Mouse (Mus musculus) right cerebral cortex, postnatal 36 days (tissue): ENCODE results near the gene Galm.
"Not testable (repeated sequence)": the region's sequence is repeated elsewhere in the genome, so short reads cannot be mapped to it uniquely, and the experiment has no call there.

Experiments
- DNase-seq, 2 experiments: peaks; one replicate each; pipeline ENCODE4 v3.0.0; 2022; ENCODE audit warnings: low spot score in 2 of 2, mixed read lengths in 1 of 2

Galm gene

GRCm38 (mm10) chr17:80165741-80166140, 38.5 kb downstream of the Galm start:
- peak; percentile 78 to 90 for DNase-seq

GRCm38 (mm10) chr17:80166346-80166745, 39.1 kb downstream of the Galm start:
- DNase-seq = peak in 1 of 2 experiments; percentile 14

- DNase-seq = no peak
Measured at GRCm38 (mm10) chr17:80167436-80167835, 40.2 kb downstream of the Galm start.

- DNase-seq = peak; percentile 32 to 55
Measured at GRCm38 (mm10) chr17:80167851-80168251, 40.6 kb downstream of the Galm start.

- DNase-seq = peak; percentile 68 to 82
Measured at GRCm38 (mm10) chr17:80168425-80169182, 41.3 kb downstream of the Galm start.

GRCm38 (mm10) chr17:80169792-80170191, 42.5 kb downstream of the Galm start:
- no peak for DNase-seq

- no peak for DNase-seq
Measured at GRCm38 (mm10) chr17:80170951-80171350, 43.7 kb downstream of the Galm start.

GRCm38 (mm10) chr17:80171948-80172347, 44.7 kb downstream of the Galm start:
- no peak for DNase-seq

GRCm38 (mm10) chr17:80172761-80173160, 45.5 kb downstream of the Galm start:
- no peak for DNase-seq

GRCm38 (mm10) chr17:80173708-80174107, 46.4 kb downstream of the Galm start:
- DNase-seq = no peak

GRCm38 (mm10) chr17:80174146-80174545, 46.9 kb downstream of the Galm start:
- DNase-seq = no peak

- DNase-seq = no peak
Measured at GRCm38 (mm10) chr17:80174699-80175385, 47.6 kb downstream of the Galm start.

- DNase-seq = no peak
Measured at GRCm38 (mm10) chr17:80175386-80175739, 48.1 kb downstream of the Galm start.

GRCm38 (mm10) chr17:80175966-80176365, 48.7 kb downstream of the Galm start:
- no peak for DNase-seq

GRCm38 (mm10) chr17:80178846-80179245, 51.6 kb downstream of the Galm start:
- DNase-seq = not testable (repeated sequence)

- DNase-seq = peak; percentile 54 to 60
Measured at GRCm38 (mm10) chr17:80179959-80180358, 52.7 kb downstream of the Galm start.

- DNase-seq = no peak
Measured at GRCm38 (mm10) chr17:80180468-80180867, 53.2 kb downstream of the Galm start.

GRCm38 (mm10) chr17:80183615-80184014, 56.3 kb downstream of the Galm start:
- no peak for DNase-seq

GRCm38 (mm10) chr17:80193075-80193474, 65.8 kb downstream of the Galm start:
- DNase-seq = no peak

- no peak for DNase-seq
Measured at GRCm38 (mm10) chr17:80199160-80199778, 72.0 kb downstream of the Galm start.

GRCm38 (mm10) chr17:80205657-80206056, 78.4 kb downstream of the Galm start:
- no peak for DNase-seq

GRCm38 (mm10) chr17:80206301-80206670, 79.0 kb downstream of the Galm start:
- no peak for DNase-seq
